Mouse (Mus musculus): ENCODE measurements at regions not wholly inside any gene's neighbourhood (a gene's known extent, or its start where the extent isn't known, plus 50 kb on each side); places are given as distances from the start of the nearest gene placed in this dataset.

DNA sequence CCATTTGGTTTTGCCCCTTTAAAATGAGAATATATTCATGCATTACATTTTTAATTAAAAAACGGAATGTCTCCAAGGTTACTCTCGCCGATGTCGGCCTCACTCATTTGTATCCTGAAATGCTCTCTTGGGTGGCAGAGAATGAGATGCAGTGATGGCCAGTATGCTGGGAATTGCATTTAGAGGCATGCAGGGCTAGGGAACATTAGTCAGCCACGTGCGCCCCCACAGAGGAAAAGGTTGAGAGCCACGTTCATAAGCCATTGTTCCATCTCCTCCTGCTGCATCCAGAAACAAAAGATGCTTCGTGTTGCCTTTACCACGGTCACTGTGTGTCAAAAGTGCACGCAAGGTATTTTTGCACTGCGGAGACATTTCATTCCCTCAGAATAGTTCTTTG, 172.9 kb upstream of the Pmfbp1 start:
- TF ChIP-seq ZKSCAN1 (IDR thresholded peaks at IDR 0.05; ENCODE audit: borderline replicate concordance, low read depth, low read length) (no peak), CHD2 (IDR thresholded peaks at IDR 0.05; ENCODE audit: low read length) (no peak), MAX (IDR thresholded peaks at IDR 0.05; ENCODE audit: low read length) (no peak), POLR2A (IDR thresholded peaks at IDR 0.05; ENCODE audit: low read depth, low read length) (no peak)

Data from CH12.LX (cell line).